Mouse (Mus musculus) mature B cell (primary cell): ENCODE measurements around the gene Ptgds.

ENCODE experiments used
- in situ Hi-C: fragments of 300-500 bp; cut with MboI; formaldehyde crosslinking; loops from 2 replicates; pipeline ENCODE4 v1.14.3; 2019

Ptgds gene

DNA sequence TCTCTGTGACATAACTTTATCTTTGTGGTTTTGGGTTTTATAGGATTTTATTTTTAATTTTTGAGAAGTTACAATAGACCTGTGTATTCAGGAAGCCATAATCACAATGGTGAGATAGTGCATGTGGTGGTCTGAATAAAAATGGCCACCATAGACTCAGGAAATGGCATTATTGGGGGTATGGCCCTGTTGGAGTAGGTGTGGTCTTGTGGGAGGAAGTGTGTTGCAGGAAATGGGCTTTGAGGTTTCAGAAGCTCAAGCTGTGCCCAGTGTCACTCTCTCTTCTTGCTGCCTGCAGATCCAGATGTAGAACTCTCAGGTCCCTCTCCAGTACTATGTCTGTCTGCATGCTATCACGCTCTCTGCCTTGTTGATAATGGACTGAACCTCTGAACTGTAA is 10.7 kb upstream of the Ptgds start:
- in situ Hi-C loops: no loop called here

DNA sequence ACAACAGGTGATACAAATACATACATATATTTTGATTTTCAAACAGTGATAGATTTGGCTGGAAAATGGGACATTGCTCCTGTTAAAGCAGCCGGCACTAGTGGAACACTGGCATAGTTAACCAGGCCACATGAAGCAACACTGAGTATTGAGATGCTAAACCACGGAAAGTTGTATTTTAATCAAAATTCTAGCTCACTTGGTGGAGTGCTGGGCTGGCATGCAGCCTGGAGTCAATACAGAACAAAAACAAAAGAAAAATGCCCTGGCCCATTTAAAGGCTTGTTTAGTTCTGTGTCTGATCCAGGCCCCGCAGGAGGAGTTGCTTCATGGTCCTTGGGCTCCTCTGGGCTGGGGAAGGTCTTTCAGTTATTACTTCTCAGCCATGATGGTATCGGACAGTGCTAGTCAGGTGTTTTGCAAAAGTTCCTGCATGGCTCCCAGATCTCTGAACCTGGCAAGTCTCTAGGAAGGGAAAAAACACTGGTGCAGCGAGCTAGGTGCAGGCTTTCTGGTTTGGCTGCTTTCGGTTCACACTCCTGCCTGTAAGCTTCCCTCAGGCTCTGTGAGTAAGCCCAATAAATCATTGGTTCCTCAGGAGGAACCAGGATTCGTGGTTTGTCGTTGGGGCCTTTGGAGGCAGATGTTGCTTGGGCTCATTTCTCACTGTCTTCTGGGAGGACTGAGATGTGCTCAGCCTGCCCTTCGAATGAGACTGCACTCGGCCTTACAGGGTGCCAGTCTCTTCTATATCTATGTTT is 9.9 kb upstream of the Ptgds start:
- in situ Hi-C loops: no loop called here

- in situ Hi-C loops: no loop called here
These were observed 8.3 kb upstream of the Ptgds start for GRCm38 (mm10) chr2:25477967-25478675.

DNA sequence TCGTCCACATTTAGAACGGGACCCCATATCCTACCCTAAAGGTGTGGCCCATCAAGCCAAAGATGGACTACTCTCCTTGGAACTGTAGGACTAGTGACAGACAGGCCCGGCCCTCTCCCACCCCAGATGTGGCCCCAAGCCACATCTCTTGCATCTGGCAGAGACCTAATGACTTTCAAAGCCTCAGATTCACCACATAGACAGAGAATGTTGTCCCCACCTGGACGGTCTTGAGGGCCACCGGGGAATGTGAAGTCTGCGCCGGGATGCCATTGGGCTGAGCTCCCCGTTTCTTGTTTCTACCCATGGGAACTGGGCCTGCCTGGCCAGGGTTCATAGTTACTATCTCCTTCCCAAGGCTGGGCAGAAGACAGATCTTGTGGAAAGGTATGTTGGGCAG is 7.7 kb upstream of the Ptgds start:
- in situ Hi-C loops: no loop called here

DNA sequence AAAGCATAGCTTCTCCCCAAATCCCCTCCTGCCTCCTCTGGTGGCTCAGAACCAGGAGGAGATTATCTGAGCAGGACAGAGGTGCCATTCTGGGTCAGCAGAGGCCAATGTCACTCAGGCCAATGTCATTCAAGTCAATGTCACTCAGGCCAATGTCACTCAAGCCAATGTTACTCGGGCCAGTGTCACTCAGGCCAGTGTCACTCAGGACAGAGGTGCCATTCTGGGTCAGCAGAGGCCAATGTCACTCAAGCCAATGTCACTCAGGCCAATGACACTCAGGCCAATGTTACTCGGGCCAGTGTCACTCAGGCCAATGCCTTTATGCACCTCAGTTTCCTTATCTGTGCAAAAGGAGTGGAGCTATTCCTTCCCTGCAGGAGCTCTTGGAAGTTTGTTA is 2.7 kb upstream of the Ptgds start:
- in situ Hi-C loops: no loop called here

GRCm38 (mm10) chr2:25468962-25469915 is 607 bp downstream of the Ptgds start:
- in situ Hi-C loops: no loop called here

DNA sequence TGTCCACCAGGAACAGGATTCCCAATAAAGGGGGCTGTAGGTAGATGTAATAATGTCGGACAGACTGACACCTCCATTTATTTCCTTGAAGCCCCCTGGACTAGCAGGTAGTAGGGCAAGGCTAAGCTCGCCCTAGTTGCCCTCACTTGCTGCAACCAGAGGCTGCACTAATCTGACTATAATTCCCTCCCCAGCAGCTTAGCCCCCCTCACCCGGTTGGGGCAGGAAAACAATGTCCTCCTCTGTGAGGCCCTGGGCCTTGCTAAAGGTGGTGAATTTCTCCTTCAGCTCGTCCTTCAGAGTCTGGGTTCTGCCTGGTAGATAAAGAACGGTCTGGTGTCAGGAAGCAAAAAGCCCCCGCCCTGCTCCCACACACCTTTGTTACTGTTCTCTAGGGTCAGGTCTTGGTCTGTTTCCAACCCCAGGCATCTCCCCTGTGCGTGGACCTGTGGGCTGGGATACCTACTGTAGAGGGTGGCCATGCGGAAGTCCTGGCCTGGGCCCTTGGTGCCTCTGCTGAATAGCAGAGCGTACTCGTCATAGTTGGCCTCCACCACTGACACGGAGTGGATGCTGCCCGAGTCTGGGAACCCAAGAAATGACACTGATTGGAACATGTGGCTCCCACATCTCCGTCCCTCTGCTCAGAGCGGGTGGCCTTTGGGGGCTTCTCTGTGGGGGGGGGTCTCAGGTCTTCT is 2.1 kb downstream of the Ptgds start:
- in situ Hi-C loops: no loop called here

- in situ Hi-C loops: no loop called here
These were observed 3.8 kb downstream of the Ptgds start for GRCm38 (mm10) chr2:25465816-25466635.

- in situ Hi-C loops: no loop called here
These were observed 4.6 kb downstream of the Ptgds start for GRCm38 (mm10) chr2:25465256-25465655.

DNA sequence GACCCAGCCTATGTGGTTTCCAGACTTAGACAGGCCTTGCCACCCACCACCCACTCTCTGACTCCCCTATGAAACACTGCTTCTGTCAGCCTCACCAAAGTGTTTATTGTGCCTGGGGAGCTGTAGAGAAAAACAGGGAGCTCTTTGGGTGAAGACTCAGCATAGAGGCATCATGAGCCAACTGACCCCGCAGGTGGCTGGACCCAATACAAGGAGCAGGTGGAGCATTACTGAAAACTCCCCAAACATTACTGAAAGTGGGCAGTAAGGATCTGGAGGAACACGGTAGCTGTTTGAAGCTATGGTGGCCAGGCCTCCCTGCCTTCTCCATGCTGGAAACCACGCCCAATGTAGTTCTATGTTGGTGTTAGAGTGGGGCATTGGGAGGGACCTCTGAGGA is 6.2 kb downstream of the Ptgds start:
- in situ Hi-C loops: no loop called here

DNA sequence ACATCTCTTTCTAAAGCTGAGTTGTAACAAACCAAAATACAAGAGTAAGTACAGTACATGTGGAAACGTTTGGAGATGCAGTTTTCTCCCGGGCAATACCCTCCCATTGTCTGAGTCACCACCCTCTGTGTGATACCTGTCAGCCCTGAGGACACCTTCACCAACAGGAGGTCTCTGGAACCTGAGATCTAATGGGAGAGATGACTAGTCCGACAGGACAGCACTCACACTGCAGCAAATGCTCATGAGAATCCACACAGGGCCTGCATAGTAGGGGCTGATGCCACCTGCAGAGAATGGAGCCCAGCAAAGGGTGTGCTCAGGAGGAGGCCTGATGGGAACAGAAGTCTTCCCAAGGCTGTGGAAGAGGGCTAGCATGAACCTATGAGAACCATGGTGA is 8.4 kb downstream of the Ptgds start:
- in situ Hi-C loops: no loop called here

GRCm38 (mm10) chr2:25460551-25461309 is 9.1 kb downstream of the Ptgds start, which contains the start of gene Paxx:
Paxx (minus strand) TSS chr2:25461094.
- in situ Hi-C loops: no loop called here

DNA sequence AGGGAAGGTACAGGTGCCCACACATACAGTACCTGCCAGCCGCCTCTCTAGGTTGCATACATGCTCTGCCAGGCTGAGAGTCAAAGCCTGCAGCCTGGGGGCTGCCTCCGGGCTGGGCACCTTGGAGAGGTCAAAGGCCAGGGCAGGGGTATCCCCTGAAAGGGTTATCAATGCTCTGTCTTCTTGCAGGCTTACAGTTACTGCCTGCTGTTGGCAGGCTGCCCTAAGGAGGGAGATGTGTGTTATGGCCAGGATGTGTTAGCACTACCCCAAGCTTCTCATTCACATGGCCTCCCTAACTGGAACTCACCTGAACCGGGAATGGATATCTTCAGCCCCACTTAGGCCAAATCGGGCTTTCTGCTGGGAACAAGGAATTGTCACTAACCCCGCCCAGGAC is 9.7 kb downstream of the Ptgds start:
- in situ Hi-C loops: no loop called here

DNA sequence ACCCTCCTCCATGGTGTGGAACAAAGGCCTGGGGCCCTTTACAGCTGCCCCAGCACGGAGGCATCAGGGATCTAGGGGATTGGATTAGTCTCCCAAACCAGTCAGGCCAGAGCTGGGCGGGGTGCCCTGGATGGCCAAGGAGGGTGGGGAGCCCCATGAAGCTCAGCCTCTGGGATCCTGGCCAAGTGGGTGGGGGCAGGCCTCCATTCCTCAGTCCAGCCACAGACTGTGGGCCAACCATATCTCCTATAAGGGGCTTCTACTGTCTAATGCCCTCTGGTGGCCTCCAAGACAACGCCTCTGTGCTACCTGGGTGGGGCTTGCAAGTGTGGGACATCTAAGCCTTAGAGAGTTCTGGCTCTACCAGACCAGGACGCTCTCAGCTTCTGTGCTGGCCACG is 10.9 kb downstream of the Ptgds start:
- in situ Hi-C loops: no loop called here

- in situ Hi-C loops: no loop called here
These were observed 12.6 kb downstream of the Ptgds start for GRCm38 (mm10) chr2:25457022-25457896.

GRCm38 (mm10) chr2:25456205-25456953 is 13.5 kb downstream of the Ptgds start, which contains the start of gene Clic3:
Clic3 (plus strand) TSS chr2:25456838.
- in situ Hi-C loops: no loop called here

GRCm38 (mm10) chr2:25452951-25453350 is 16.9 kb downstream of the Ptgds start:
- in situ Hi-C loops: no loop called here
